Mouse (Mus musculus) liver, adult 2 months (tissue): ENCODE data around the gene Dtd1. TPM values are rescaled to one million over a fixed set of nuclear protein-coding genes. Genes with fewer than 3 reads are reported as not detected.

Experiments
- DNase-seq: peaks from one replicate; pipeline ENCODE4 v3.0.0-alpha.2; 2011; ENCODE audit warnings: low read depth, low spot score; ENCODE audit errors: extremely low read depth
- H3K27ac ChIP-seq: fragments of 200-500 bp; replicated peaks from 2 replicates; pipeline ENCODE4 v1.5.1; 2012; ENCODE audit warnings: low read depth, mild to moderate bottlenecking, control low read depth, inconsistent platforms, low read length; ENCODE audit not compliant: insufficient read depth
- H3K27me3 ChIP-seq: fragments of 200-500 bp; 2 replicates; pipeline ENCODE4 v1.6.1; 2012; ENCODE audit warnings: mild to moderate bottlenecking, moderate library complexity, low read length, inconsistent platforms; ENCODE audit not compliant: control insufficient read depth, insufficient read depth
- H3K36me3 ChIP-seq: fragments of 200-500 bp; 2 replicates; pipeline ENCODE4 v1.6.1; 2012; ENCODE audit warnings: low read length, inconsistent platforms; ENCODE audit not compliant: control insufficient read depth, insufficient read depth
- H3K4me1 ChIP-seq: fragments of 200-500 bp; 2 replicates; pipeline ENCODE4 v1.6.1; 2011; ENCODE audit warnings: low read length; ENCODE audit not compliant: control insufficient read depth, insufficient read depth
- H3K4me3 ChIP-seq: fragments of 200-500 bp; 2 replicates; pipeline ENCODE4 v1.5.1; 2011; ENCODE audit warnings: low read depth, mild to moderate bottlenecking, control low read depth, low read length, moderate library complexity; ENCODE audit not compliant: insufficient read depth
- H3K79me2 ChIP-seq: fragments of 200-500 bp; 2 replicates; pipeline ENCODE4 v1.6.1; 2012; ENCODE audit warnings: inconsistent platforms, mild to moderate bottlenecking, low read length, moderate library complexity; ENCODE audit not compliant: control insufficient read depth, insufficient read depth
- H3K9ac ChIP-seq: fragments of 200-500 bp; 2 replicates; pipeline ENCODE4 v1.6.1; 2012; ENCODE audit warnings: low read depth, mild to moderate bottlenecking, control low read depth, inconsistent platforms, low read length
- CTCF ChIP-seq: fragments of 200-500 bp; IDR thresholded peaks from 2 replicates; pipeline ENCODE4 v1.5.1; 2011; ENCODE audit warnings: low read depth, low read length, control low read depth
- POLR2A ChIP-seq: fragments of 200-500 bp; IDR thresholded peaks from 2 replicates; pipeline ENCODE4 v1.6.1; 2011; ENCODE audit warnings: low read length, control low read depth; ENCODE audit not compliant: insufficient read depth; ENCODE audit errors: extremely low read depth
- WGBS: fragments of 180-500 bp; shearing (Covaris S2); methylation state at CpG from one replicate; pipeline ENCODE4 v1.1.7; 2018; 5-methylcytosine and 5-hydroxymethylcytosine counted together
- polyA plus RNA-seq: library from polyadenylated mRNA; depleted of rRNA; stranded (reverse); fragments of >200 nt; gene quantifications from 2 replicates; pipeline ENCODE4 v1.2.3, GENCODE M21; 2012; rRNA removed
- total RNA-seq: library from RNA; depleted of rRNA; stranded (reverse); fragments of >200 nt; gene quantifications from 2 replicates; pipeline ENCODE4 v1.2.3, GENCODE M21; 2014; rRNA removed

Dtd1 gene
- 13.4 and 14.2 TPM in 2 replicates for total RNA-seq
- polyA plus RNA-seq, result 8.8 and 9.5 TPM in 2 replicates

- peak; percentile 81 for DNase-seq
- peak within 1 kb of the TSS; percentile 38; the same call in 1 of the 2 replicates for H3K27ac ChIP-seq
- WGBS, result under 1% methylated on average over 50 of the region's 50 CpGs
Observed at GRCm38 (mm10) chr2:144599831-144600687, at the start of gene Dtd1. Gene Dtd1 (plus strand): TSS chr2:144599897.

GRCm38 (mm10) chr2:144550529-144550928 lies 49.2 kb upstream of the Dtd1 start, which contains the start of gene Rbbp9:
Gene Rbbp9 (minus strand): TSS chr2:144550869.
- H3K9ac ChIP-seq, result peak within 1 kb of the TSS; percentile 91
- H3K4me3 ChIP-seq, result peak within 1 kb of the TSS; percentile 98
- no peaks in the 10 kb centered on the region for H3K27me3 ChIP-seq
- TF ChIP-seq POLR2A (0 out of 2 replicates have a peak, but pooled peaks have one; percentile 24), CTCF (no peak)
- peak; percentile 78 for DNase-seq
- under 1% methylated on average over 17 of the region's 17 CpGs for WGBS
- 0 out of 2 replicates have a peak, but pooled peaks cover 4% of the 10 kb centered on the region for H3K36me3 ChIP-seq
- peak within 1 kb of the TSS; percentile 47 for H3K27ac ChIP-seq
- peaks cover 5% of the 10 kb centered on the region for H3K4me1 ChIP-seq
- H3K79me2 ChIP-seq, result no peaks in the 10 kb centered on the region

More at GRCm38 (mm10) chr2:144599831-144600687, at the start of gene Dtd1:
- Histone ChIP-seq H3K79me2 (no peaks in the 10 kb centered on the region), H3K9ac (peak within 1 kb of the TSS; percentile 86), H3K36me3 (no peaks in the 10 kb centered on the region), H3K4me3 (peak within 1 kb of the TSS; percentile 78), H3K4me1 (no peaks in the 10 kb centered on the region), H3K27me3 (no peaks in the 10 kb centered on the region)
- TF ChIP-seq CTCF (peak; percentile 83), POLR2A (no peak; the same call in 1 of the 2 replicates)

GRCm38 (mm10) chr2:144553905-144554304 lies 45.8 kb upstream of the Dtd1 start:
- Histone ChIP-seq H3K79me2 (peaks cover 3% of the 10 kb centered on the region; the same call in 1 of the 2 replicates), H3K36me3 (no peaks in the 10 kb centered on the region), H3K27me3 (no peaks in the 10 kb centered on the region), H3K4me3 (no peak overlapping the region), H3K27ac (no peak overlapping the region), H3K4me1 (peaks cover 2% of the 10 kb centered on the region), H3K9ac (no peak overlapping the region)
- TF ChIP-seq CTCF (no peak), POLR2A (no peak)
- 95% methylated on average over 3 of the region's 3 CpGs for WGBS
- DNase-seq, result no peak

- Histone ChIP-seq H3K4me1 (no peaks in the 10 kb centered on the region; the same call in 1 of the 2 replicates), H3K4me3 (peak overlapping the region; percentile 71), H3K79me2 (peaks cover 3% of the 10 kb centered on the region; the same call in 1 of the 2 replicates), H3K27me3 (no peaks in the 10 kb centered on the region), H3K9ac (peak overlapping the region; percentile 52), H3K36me3 (peaks cover 4% of the 10 kb centered on the region; the same call in 1 of the 2 replicates), H3K27ac (peak overlapping the region; percentile 82)
- 1% methylated on average over 14 of the region's 14 CpGs for WGBS
- no peak for DNase-seq
- no peak for TF ChIP-seq CTCF
- TF ChIP-seq POLR2A, result no peak
Observed at GRCm38 (mm10) chr2:144555286-144555819, 44.3 kb upstream of the Dtd1 start.

GRCm38 (mm10) chr2:144555820-144556552 lies 43.7 kb upstream of the Dtd1 start, which contains the start of gene Sec23b:
Gene Sec23b (plus strand): TSS chr2:144556229.
- H3K79me2 ChIP-seq, result peaks cover 3% of the 10 kb centered on the region; the same call in 1 of the 2 replicates
- H3K27ac ChIP-seq, result peak within 1 kb of the TSS; percentile 82
- H3K4me3 ChIP-seq, result peak within 1 kb of the TSS; percentile 92
- peak; percentile 92 for DNase-seq
- H3K9ac ChIP-seq, result peak within 1 kb of the TSS; percentile 86
- no peaks in the 10 kb centered on the region for H3K27me3 ChIP-seq
- H3K36me3 ChIP-seq, result peaks cover 4% of the 10 kb centered on the region; the same call in 1 of the 2 replicates
- no peaks in the 10 kb centered on the region; the same call in 1 of the 2 replicates for H3K4me1 ChIP-seq
- no peak for TF ChIP-seq CTCF
- TF ChIP-seq POLR2A, result peak; percentile 78
- WGBS, result under 1% methylated on average over 44 of the region's 44 CpGs
